Mouse (Mus musculus): ENCODE results near the gene Capn15.

The Capn15 gene

GRCm38 (mm10) chr17:25918037-25918750 is 67.4 kb downstream of the Capn15 start:
- no peak for DNase-seq

GRCm38 (mm10) chr17:25916931-25917647 is 68.5 kb downstream of the Capn15 start:
- DNase-seq, result no peak

- DNase-seq, result no peak
These were observed 71.3 kb downstream of the Capn15 start for GRCm38 (mm10) chr17:25914295-25914694.

- DNase-seq, result no peak
These were observed 71.7 kb downstream of the Capn15 start for GRCm38 (mm10) chr17:25913877-25914275.

- DNase-seq, result peak in 1 of 2 experiments; percentile 17
These were observed 72.3 kb downstream of the Capn15 start for GRCm38 (mm10) chr17:25913186-25913876.

- no peak for DNase-seq
These were observed 73.8 kb downstream of the Capn15 start for GRCm38 (mm10) chr17:25911816-25912215.

Data from kidney, postnatal 4 days (tissue).